Mouse (Mus musculus): ENCODE measurements around the gene Zfp93.

DNA sequence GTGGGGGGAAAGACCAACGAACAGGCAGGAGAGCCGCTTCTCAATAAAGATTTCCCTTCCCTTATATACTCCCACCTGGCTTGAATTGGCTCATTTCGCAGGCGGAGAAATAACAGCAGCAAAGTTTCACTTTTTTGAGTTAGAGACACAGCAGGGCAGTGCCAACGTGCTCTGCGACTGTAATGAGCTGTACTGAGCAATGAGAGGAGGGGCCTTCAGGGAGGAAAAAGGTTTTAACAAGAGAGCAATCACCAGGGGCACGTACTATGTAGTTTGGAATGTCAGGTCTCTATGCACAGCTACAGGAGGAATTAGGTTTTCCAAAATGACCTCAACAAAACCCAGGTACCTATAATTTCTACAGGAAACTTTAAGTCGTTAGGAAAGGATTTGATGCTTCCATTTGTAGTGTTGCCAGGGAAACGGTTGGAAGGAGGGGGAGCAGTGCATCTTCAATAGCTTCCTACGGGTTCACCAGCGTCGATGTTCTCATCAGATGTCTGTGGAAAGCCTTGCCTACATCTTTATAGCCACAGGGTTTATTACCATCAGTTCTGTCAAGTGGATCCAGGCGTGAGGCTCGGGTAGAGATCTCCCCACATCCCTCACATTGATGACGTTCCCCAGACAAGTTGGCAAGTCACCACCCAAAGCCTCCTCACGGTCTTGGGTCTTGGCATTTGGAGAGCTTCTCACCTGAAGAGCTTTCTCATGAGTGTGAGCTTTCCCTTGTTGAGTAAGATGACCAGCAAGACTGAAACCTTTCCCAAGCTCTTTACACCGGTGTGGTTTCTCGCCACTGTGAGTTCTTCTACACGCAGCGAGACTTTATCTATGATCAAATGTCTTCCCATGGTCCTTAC lies 56.3 kb downstream of the Zfp93 start:
- TF ChIP-seq CTCF (IDR thresholded peaks at IDR 0.05; ENCODE audit: low read depth), result no peak
- no peak for TF ChIP-seq EP300 (IDR thresholded peaks at IDR 0.05; ENCODE audit: low read depth)

Data from liver, embryonic 14.5 days (tissue).